Mouse (Mus musculus): Measurements from ENCODE around the gene 1700017B05Rik. TPM values are rescaled to one million over a fixed set of nuclear protein-coding genes. Genes with fewer than 3 reads are reported as not detected.
"Not testable (repeated sequence)": the region's sequence is repeated elsewhere in the genome, so short reads cannot be mapped to it uniquely, and the experiment has no call there.

The 1700017B05Rik gene
- polyA plus RNA-seq (2012; rRNA removed), result 15.9 and 18.8 TPM in 2 replicates

DNA sequence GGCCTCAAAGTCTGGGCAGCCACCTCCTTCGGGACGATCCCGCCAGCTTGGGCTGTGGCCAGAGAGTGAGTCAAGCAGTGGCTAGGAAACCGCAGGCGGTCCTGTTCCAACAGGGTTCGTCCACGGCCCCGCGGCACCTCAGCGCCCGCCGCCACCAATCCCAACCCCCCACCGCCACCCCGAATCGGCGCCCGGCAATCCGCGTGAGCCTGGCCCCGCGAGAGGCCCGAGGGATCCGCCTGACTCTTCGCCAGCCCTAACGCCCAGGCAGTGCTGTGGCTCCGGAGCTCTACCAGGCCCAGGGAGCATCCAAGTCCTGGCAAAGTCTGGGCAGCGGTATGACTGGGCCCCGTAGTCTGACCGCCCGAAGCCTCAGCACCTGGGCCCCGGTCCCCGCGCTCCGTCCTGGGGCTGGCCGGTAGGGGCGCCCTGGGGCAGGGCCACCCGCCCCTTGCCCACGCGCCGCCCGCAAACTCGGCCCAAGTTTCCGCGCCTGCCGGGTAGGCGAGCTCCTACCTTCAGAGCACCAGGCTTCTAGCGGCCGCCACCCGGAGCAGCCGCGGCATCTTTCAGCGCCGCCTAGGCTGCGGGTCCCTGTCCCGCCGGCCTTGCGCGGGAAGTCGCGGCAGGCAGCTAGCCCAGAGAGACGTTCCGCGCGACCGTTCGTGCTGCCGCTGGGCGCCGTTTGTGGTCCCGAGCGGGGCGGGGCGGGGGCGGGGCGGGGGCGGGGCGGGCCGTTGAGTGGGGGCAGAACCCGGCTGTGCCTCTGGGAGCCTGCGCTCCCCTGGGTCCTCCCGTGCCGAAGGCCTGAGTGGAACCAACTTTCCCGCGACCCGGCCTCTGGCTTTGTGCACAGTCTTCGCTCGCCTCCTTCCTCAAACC is at the start of gene 1700017B05Rik:
Gene 1700017B05Rik, minus strand, starts transcription at position 700 of the 882 bp plus-strand sequence.
- DNase-seq (ENCODE audit: low read depth, low spot score), result no peak
- under 1% methylated on average over 87 of the region's 87 CpGs for WGBS

GRCm38 (mm10) chr9:57310895-57311294 is 48.5 kb upstream of the 1700017B05Rik start:
- 83% methylated on average over 2 of the region's 2 CpGs for WGBS
- no peak for DNase-seq (ENCODE audit: low read depth, low spot score)

GRCm38 (mm10) chr9:57309353-57309752 is 46.9 kb upstream of the 1700017B05Rik start:
- WGBS, result 89% methylated on average over 4 of the region's 4 CpGs
- no peak for DNase-seq (ENCODE audit: low read depth, low spot score)

- DNase-seq (ENCODE audit: low read depth, low spot score), result no peak
- WGBS, result 81% methylated on average over 4 of the region's 4 CpGs
Measured at GRCm38 (mm10) chr9:57307456-57307855, 45.0 kb upstream of the 1700017B05Rik start.

- WGBS, result 92% methylated on average over 4 of the region's 4 CpGs
- DNase-seq (ENCODE audit: low read depth, low spot score), result not testable (repeated sequence)
Measured at GRCm38 (mm10) chr9:57304716-57305115, 42.3 kb upstream of the 1700017B05Rik start.

DNA sequence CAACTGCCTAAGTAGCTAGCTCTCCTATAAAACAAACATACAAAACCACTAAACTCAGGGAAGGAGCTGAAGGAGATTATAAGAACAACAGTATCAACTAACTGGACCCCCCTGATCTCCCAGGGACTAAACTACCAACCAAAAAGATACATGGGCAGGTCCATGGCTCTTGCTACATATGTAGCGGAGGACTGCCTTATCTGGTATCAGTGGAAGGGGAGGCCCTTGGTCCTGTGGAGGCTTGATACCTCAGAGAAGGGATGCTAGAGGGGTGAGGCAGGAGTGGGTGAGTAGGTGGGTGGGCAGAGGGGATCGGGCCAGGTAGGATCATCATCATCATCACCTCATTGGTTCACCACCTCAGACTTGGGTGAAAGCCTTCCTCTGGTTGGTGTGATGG is 41.8 kb upstream of the 1700017B05Rik start:
- WGBS, result 97% methylated on average over 2 of the region's 2 CpGs

DNA sequence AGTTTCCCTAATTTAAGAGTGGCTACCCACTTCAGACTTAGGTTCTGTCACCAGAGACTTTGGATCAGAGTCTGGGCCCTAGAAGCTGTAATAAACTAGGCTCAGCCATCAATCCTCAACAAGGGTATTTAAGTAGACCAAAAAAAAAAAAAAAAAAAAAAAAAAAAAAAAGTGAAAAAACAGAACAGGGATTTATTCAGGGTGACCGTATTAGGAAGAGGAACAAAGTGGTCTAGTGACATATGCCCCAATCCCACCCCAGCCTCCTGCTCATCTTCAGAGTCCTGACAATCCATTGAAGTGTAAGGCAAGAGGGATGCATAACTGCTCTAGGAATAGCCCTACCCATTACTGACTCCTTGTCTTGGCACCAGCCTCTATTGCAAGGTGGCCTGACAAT is 40.9 kb upstream of the 1700017B05Rik start:
- WGBS, result 95% methylated on average over 1 of the region's 1 CpGs
- no peak for DNase-seq (ENCODE audit: low read depth, low spot score)

More for the DNA sequence above, 41.8 kb upstream of the 1700017B05Rik start:
- no peak for DNase-seq (ENCODE audit: low read depth, low spot score)

- DNase-seq (ENCODE audit: low read depth, low spot score), result no peak
- WGBS, result 40% methylated on average over 2 of the region's 2 CpGs
Measured at GRCm38 (mm10) chr9:57300825-57301224, 38.4 kb upstream of the 1700017B05Rik start.

- no peak for DNase-seq (ENCODE audit: low read depth, low spot score)
- WGBS, result 63% methylated on average over 6 of the region's 6 CpGs
Measured at GRCm38 (mm10) chr9:57299790-57300477, 37.5 kb upstream of the 1700017B05Rik start.

- 95% methylated on average over 2 of the region's 2 CpGs for WGBS
- DNase-seq (ENCODE audit: low read depth, low spot score), result no peak
Measured at GRCm38 (mm10) chr9:57297938-57298337, 35.5 kb upstream of the 1700017B05Rik start.

DNA sequence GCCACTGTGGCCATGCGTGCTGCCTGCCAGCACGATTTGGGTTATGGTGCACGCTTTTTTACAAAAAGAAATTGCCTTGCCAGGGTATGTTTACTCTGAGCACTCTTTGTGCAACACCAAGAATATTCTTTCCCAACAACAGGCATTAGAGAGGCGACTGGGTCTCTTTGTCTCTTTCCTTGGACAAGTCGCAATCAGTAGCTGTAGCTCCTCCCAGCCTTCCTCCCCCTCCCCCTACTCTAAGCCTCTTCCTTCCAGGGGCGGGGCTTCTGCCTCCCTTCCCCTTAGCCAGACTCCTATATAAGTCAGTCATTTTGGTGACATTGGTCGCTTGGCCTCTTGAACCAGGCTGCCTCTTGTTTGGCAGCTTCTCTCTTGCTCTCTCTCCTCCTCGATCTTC is 33.9 kb upstream of the 1700017B05Rik start:
- DNase-seq (ENCODE audit: low read depth, low spot score), result no peak
- 77% methylated on average over 8 of the region's 8 CpGs for WGBS

DNA sequence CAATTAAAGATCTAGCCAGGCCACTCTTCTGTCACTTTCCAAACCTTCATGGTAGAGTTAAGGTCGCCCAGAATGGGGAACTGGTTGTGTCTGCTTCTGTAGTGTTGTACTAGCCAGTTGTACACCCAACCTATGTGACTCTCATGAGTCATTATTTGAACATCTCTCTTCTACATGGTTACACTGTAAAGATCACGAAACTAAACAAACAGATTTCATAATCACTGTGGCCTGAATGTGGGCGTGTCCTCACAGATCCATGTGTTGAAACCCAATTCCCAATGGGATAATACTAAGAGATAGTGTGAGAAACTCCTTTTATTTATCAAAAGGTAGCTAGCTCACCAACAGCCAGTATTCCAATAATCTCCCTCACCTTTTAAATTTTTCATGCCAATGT is 33.3 kb upstream of the 1700017B05Rik start:
- DNase-seq (ENCODE audit: low read depth, low spot score), result no peak
- WGBS, result 32% methylated on average over 3 of the region's 3 CpGs

- no peak for DNase-seq (ENCODE audit: low read depth, low spot score)
- WGBS, result 89% methylated on average over 3 of the region's 3 CpGs
Measured at GRCm38 (mm10) chr9:57294905-57295304, 32.5 kb upstream of the 1700017B05Rik start.

DNA sequence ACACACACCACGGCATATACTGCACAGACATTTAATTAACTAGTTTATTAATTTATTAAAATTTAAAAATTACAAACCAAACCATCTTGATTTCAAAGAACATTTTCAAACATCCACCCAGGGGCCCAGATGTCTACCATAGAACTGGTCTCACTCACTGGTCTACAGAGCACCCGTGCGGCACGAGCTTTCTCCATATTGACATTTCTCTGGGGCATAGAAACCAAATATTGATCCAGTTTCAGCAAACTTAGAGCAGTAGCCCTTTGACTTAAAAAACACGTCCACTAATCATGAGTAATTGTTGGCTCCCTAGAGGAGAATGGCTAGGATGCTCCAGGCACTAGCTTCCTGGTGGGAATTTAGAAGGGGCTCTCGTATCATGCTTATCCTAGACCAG is 24.8 kb upstream of the 1700017B05Rik start:
- DNase-seq (ENCODE audit: low read depth, low spot score), result no peak

DNA sequence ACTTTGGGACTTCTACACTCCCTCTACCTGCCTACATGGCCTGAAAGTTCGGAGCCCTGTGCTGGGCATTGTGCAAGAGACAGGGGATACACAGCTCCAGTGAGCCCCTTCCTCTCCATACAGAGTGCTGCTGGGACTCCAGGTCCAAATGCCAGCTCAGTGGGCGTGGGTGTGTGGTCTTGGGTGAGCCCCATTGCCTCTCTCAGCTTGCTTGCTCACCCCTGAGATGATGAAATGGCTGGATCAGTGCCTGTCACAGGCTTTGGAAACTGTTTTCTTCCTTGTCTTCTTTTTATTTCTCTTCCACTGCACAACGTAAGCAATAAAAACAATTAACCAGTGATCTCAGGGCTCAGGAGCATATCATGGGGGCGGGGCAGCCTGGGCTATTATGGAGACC is 20.9 kb upstream of the 1700017B05Rik start:
- DNase-seq (ENCODE audit: low read depth, low spot score), result no peak
- 39% methylated on average over 4 of the region's 4 CpGs for WGBS

More for the DNA sequence above, 24.8 kb upstream of the 1700017B05Rik start:
- WGBS, result 82% methylated on average over 6 of the region's 6 CpGs

- DNase-seq (ENCODE audit: low read depth, low spot score), result no peak
- 63% methylated on average over 3 of the region's 3 CpGs for WGBS
Measured at GRCm38 (mm10) chr9:57282686-57283085, 20.3 kb upstream of the 1700017B05Rik start.

- 14% methylated on average over 20 of the region's 20 CpGs for WGBS
- no peak for DNase-seq (ENCODE audit: low read depth, low spot score)
Measured at GRCm38 (mm10) chr9:57281549-57281948, 19.1 kb upstream of the 1700017B05Rik start.

- WGBS, result 55% methylated on average over 4 of the region's 4 CpGs
- DNase-seq (ENCODE audit: low read depth, low spot score), result no peak
Measured at GRCm38 (mm10) chr9:57279441-57279840, 17.0 kb upstream of the 1700017B05Rik start.

- 51% methylated on average over 4 of the region's 4 CpGs for WGBS
- DNase-seq (ENCODE audit: low read depth, low spot score), result no peak
Measured at GRCm38 (mm10) chr9:57278268-57278667, 15.9 kb upstream of the 1700017B05Rik start.

DNA sequence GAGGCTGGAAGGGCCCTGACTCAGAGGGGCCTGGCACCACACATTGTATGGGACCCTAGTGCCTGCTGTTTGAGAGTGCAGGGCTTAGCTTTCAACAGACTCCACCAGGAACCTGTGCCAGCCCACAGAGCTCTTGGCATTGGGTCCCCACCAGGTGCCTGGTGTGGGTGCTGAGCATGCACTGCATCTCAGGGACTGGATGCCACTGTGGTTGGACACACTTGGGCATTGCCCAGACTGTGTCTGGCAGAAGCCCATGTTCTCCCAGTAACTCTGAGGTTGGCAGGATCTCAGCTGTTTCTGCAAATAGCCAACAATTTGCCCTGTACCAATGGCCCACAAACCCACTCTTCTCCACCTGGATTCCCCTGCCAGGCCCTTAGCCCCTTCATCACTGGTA is 13.9 kb upstream of the 1700017B05Rik start:
- DNase-seq (ENCODE audit: low read depth, low spot score), result no peak

Data from large intestine, adult 2 months (tissue).